Mouse (Mus musculus): ENCODE results near the gene Nnmt. TPM values are rescaled to one million over a fixed set of nuclear protein-coding genes. Genes with fewer than 3 reads are reported as not detected.

Gene Nnmt
- 4.8 TPM for polyA plus RNA-seq (2014; fragmentation: Illumina TruSeq; extraction: RNeasy Lipid Tissue Mini Kit (QIAGEN cat#74804); ENCODE audit: low read depth, low replicate concordance)

GRCm38 (mm10) chr9:48604939-48605598 lies at the start of gene Nnmt:
TSS of gene Nnmt (minus strand) at chr9:48605153.

Other genes starting within 250 kb of the Nnmt start
- 110 TPM for gene Rexo2, start 124.5 kb downstream of the Nnmt start, polyA plus RNA-seq (2014; fragmentation: Illumina TruSeq; extraction: RNeasy Lipid Tissue Mini Kit (QIAGEN cat#74804); ENCODE audit: low read depth, low replicate concordance)
- 141 TPM for gene Rbm7, start 109.9 kb downstream of the Nnmt start, polyA plus RNA-seq (2014; fragmentation: Illumina TruSeq; extraction: RNeasy Lipid Tissue Mini Kit (QIAGEN cat#74804); ENCODE audit: low read depth, low replicate concordance)
- gene Gm5617, start 109.7 kb downstream of the Nnmt start, polyA plus RNA-seq (2014; fragmentation: Illumina TruSeq; extraction: RNeasy Lipid Tissue Mini Kit (QIAGEN cat#74804); ENCODE audit: low read depth, low replicate concordance), result not detected
- gene Zbtb16, start 231.1 kb upstream of the Nnmt start, polyA plus RNA-seq (2014; fragmentation: Illumina TruSeq; extraction: RNeasy Lipid Tissue Mini Kit (QIAGEN cat#74804); ENCODE audit: low read depth, low replicate concordance), result 2.4 TPM

Measured in sigmoid colon, adult 10 weeks (tissue).